Mouse (Mus musculus) adrenal gland, postnatal 14 days (tissue): ENCODE measurements around the gene Slc46a3. TPM values are rescaled to one million over a fixed set of nuclear protein-coding genes. Genes with fewer than 3 reads are reported as not detected.

Source experiments
- DNase-seq: peaks from one replicate; pipeline ENCODE4 v3.0.0; 2021; ENCODE audit warnings: mixed read lengths
- total RNA-seq: library from RNA; stranded (reverse); gene quantifications from 2 replicates; pipeline ENCODE4 v1.2.3, GENCODE M21; 2021

Slc46a3 gene
- total RNA-seq, 1 experiment from 2014 or later: 10.0 TPM

GRCm38 (mm10) chr5:147845319-147845718 lies 49.3 kb downstream of the Slc46a3 start:
- no peak for DNase-seq

DNA sequence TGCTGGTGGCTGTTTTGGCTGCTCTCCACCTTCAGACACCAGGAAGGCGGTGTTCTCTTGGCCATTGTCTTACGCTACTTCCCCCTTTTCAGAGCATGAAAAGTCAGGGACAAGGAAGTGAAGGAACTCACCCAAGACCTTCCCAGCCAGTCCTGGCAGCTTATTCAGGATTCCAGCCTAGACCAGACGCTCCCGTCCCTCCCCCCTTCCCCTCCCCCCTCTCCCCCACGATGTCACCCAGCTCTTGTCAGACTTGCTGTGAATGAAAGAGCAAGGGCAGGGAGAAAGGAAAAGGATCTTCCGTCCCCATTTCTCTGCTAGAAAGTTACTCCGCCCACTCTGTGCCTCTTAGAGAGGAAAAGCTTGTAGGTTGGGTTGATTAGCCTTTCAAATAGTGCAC lies 51.3 kb downstream of the Slc46a3 start:
- DNase-seq: no peak

GRCm38 (mm10) chr5:147839418-147839817 lies 55.2 kb downstream of the Slc46a3 start:
- DNase-seq: no peak

DNA sequence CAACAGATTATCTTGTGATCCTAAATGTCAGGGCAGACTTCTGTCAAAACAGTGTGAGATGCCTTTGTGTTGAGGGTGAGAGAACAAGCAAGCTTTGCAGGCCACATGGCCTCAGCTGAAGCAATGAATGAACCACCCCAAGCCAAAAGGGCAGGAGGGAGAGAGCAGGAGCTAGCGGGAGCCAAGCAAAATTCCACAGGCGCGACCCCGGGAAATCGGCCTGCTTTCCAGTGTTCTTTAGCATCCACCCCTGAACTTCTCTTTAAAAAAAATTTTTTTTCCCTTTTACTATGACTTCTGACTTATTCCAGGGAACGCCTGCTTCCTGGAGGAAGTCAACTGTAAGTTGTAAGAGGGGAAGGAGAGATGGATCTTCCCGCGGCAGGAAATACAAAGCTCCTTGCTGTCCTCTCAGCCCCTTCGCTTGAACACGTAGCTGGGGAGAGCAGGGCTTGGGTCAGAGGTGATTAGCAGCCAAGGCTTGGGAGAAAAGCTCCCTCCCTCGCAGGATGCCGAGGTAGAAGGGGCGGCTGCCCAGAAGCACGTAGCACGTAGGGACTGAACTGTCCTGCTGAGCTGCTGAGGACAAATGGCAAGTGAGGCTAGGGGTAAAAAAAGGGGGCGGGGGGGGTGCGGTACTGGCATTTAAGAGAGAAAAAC lies 59.6 kb downstream of the Slc46a3 start:
- no peak for DNase-seq

DNA sequence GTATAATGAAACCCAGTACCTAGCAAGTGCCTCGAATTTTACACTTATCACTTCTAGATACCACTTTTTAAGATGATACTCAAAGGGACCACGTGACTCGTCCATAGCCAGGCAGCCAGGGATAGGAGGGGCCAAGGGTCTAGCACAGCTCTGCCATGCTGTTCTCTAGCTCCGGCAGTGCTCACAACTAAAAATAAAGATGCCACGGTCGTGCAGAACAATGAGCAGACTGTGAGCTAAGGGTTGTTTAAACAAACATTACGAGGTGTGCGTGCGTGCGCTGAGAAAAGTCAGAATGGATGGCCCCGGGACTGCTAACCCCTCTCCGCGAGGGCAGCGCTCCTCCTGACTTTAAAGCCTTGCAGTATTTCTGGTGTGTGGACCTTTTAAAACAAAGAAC lies 61.8 kb downstream of the Slc46a3 start:
- DNase-seq: no peak

GRCm38 (mm10) chr5:147828846-147829245 lies 65.8 kb downstream of the Slc46a3 start:
- no peak for DNase-seq

Other genes with a start within 250 kb of the Slc46a3 start
- gene Flt1, start 168.8 kb downstream of the Slc46a3 start, total RNA-seq: 56.2 and 60.0 TPM in 2 replicates
- gene Pomp, start 34.4 kb downstream of the Slc46a3 start, total RNA-seq: 161 and 178 TPM in 2 replicates
- 2.4 and 3.5 TPM in 2 replicates for gene Mtus2, start 62.5 kb upstream of the Slc46a3 start, total RNA-seq